Mouse (Mus musculus) right cerebral cortex, postnatal 25 days (tissue): ENCODE data around the gene Nol7.

Source experiments
- DNase-seq: peaks from one replicate; pipeline ENCODE4 v3.0.0; 2022

The Nol7 gene

DNA sequence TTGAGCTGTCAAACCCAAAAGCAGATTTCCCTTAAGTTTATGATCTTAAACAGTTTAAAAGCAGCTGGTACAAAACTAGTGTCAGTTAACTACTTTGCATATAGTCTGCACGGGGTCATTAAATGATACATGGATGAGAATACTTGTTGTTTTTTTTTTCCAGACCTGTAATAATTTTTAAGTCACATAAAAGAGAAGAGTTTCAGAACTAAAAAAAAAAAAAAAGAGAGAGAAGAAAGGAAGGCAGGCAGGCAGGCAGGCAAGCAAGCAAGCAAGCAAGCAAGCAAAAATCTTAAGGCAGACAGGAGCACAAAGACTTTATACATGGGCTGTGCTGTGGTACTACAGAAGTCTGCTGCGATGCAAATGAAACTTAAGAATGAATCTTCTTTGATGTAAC lies 35.2 kb downstream of the Nol7 start:
- DNase-seq = no peak

DNA sequence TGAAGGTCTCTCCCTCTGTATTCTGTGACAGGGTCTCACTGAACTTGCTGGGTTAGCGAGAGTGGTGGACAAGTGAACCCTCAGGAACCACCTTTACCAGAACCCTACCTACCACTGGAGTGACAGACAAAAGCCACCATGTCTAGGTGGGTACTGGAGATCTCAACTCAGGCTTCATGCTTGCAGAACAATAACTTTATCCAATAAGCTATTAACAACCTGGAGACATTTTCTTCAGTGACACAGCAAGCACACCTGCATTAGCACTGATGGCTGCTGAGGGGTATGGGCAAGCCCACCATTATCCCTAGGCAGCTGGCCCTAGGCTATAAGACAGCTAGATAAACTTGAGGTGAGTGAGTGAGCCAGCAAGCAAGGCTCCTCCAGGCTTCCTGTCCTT lies 42.2 kb downstream of the Nol7 start:
- DNase-seq = no peak

DNA sequence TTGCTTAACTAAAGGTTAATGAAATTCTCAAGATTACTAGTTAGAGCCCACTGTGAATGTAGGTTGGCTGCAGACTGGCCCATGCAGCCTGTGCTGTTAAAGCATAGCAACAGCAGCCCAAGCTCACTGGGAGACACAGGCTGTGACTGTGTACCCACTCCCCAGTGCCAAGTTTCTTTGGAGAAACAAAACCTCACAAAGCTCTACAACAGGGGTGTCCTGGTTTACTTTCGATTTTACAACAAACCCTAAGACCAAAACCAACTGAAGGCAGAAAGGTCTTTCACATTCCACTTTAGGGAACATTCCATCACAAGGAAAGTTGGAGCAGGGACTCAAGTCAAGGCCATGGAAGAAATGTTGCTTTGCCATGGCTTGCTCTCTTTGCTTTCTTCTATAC lies 44.4 kb downstream of the Nol7 start:
- DNase-seq = no peak

DNA sequence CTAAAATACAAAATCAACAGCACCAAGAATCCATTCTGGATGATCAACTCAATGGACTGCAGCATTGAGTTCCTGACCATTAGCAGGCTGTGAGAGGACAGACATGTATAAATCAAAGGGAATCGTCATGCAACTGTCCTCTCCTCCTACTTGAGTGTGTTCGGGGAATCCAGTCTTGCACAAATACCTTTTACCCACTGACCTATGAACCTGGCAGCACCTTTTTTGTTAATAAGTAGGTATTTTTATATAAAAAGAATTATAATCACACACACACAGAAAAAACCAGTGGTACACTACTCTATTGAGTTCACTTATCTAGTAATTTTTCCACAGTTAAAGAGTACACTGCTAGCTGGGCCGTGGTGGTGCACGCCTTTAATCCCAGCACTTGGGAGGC lies 45.5 kb downstream of the Nol7 start:
- no peak for DNase-seq

DNA sequence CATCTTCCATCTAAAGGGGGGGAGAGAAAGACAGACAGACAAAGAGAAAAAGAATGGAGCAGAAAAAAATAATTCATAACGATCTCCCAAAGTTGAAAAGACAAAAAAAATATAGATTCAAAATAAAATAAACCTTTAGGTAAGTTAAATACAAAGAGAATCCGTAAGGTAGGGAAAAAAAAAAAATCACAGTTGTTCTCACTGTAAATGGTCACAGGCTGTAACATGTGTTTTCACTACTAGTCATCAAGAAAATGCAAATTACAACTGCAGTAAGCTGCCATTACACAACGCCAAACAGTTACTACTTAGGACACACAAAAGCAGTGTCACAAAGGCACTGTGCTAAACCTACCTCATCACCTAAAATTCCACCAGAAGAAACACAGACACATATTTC lies 46.5 kb downstream of the Nol7 start:
- no peak for DNase-seq

DNA sequence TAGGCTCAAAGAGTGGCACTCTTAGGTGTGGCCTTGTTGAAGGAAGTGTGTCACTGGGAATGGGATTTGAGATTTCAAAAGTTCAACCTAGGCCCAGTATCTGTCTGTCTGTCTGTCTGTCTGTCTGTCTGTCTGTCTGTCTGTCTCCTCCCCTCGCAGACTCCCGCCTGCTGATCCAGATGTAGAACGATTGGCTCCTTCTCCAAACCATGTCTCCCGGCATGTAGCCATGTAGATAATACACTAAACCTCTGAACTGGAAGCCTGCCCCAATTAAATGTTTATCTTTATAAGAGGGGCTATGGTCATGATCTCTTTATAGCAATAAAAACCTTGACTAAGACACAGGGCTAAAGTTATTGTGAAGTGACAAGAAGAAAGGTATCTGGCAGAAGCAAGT lies 47.6 kb downstream of the Nol7 start:
- DNase-seq = no peak

DNA sequence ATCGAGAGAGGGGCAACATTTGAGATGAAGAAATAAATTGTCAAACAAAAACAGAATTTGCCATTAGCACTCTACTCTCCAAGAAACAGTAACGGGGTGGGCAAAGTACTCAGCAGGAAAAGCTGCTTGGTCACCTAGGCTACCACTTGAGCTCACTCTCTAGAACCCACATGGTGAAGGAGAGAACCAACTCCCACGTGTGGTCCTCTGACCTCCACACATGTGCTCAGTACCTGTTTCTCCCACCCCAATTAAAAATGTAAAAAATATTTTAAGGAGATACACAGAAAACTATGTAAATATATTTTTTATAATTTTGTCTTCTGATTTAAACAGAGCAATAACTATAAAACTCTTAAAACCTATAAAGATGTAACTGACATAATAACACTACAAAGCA lies 49.5 kb downstream of the Nol7 start:
- no peak for DNase-seq

DNA sequence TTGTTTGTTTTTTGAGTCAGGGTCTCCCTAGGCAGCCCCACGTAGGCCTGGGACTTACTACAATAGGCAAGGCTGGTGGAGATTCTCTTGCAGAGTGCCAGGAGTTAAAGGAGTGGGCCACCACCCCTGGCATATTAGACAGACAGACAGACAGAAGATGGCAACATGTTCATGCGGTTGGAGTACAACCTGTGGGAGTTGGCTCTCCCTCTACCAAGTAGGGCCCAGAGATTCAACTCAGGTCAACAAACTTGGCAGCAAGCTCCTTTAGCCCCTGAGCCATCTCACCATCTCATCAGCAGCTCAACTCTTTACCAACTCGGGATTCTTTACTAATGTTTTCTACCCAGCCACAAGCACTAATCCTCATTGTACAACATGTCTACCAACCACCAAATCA lies 52.5 kb downstream of the Nol7 start:
- no peak for DNase-seq

DNA sequence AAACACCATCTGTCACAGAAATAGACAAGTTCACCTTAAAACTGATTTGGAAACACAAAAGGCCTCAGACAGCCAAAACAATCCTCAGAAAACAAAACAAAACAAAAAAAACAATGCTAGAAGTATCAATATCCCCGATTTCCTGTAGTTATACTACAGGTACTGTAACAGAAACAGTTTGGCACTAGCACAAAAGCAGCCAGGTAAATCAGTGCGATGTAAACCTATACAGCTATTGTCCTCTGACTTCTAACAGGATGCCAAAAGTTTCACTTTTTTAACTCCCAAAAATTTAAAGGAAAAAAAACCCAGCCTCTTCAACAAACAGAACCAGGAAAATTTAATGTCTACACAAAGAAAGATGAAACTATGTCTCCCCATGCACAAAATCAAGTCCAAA lies 54.0 kb downstream of the Nol7 start:
- no peak for DNase-seq

DNA sequence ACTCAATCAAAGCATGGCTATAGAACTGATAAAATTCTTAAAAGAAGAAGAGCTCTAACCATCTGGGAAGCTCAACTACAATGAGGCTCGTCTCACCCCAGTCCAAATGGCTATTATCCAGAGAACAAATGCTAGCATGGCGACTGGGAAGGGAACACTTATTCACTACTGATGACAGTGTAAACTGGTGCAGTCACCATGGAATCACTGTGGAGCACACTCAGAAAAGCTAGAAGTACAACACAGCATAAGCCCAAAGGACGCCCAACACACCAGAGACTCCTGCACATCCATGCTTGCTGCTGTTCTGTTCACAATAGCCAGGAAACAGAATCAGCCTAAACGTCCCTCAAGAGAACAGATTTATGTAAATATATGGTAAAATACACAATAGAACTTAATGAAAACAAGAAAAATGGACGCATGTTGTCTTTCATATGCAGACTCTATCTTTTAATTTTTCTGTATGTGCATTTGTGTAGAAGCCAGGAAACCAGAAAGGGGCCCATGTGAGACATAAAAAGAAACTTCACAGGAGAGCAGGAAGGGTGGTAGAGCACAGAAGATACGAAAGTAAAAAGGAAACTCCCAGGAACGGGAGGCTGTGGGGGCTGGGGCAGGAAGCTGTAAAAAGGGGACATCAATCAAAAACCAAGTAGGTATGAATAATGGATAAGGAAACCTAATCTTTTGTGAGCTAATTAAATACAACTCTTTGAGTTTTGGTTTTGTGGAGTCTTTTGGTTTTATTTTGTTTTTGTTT lies 54.8 kb downstream of the Nol7 start:
- no peak for DNase-seq

DNA sequence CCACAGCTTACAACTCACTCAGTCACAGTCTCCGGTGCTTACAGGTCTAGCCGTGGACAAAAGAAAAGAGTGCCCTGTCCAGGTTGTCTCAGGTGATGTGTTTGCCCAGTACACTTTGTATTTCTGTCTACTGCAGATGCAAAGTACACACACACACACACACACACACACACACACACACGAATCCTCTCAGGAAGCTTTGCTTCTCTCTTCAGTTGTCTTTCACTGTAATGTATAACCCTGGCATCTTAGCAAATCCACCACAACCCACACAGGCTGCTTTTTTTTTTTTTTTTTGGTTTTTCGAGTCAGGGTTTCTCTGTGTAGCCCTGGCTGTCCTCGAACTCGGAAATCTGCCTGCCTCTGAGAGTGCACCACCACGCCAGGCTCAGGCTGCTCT lies 56.2 kb downstream of the Nol7 start:
- DNase-seq = no peak
